Mouse (Mus musculus): ENCODE measurements around the gene Rnf212b.

DNA sequence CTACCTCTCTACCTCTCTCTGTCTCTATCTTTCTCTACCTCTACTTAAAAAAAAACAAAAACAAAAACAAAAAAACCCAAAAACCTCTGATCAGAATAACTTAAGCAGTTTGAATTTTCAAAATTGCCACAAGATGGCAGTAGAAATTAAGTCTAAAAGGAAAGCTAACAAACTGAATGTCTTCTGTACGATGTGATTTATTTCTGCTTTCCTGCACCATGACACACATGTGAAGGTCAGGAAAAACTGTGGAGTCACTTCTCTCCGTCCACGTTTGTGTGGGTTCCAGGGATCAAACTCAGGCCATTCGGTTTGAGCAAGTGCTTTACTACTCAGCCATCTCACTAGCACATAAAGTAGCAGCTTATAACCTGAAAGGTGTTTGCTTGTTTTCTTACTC lies 29.5 kb downstream of the Rnf212b start:
- no peak for TF ChIP-seq CTCF (IDR thresholded peaks at IDR 0.05; ENCODE audit: control insufficient read depth, insufficient read depth, insufficient replicate concordance, low read depth, low read length)
- TF ChIP-seq POLR2A (IDR thresholded peaks at IDR 0.05; ENCODE audit: control insufficient read depth, low read depth, low read length) = no peak
